Mouse (Mus musculus): ENCODE measurements around the gene Crygd. TPM values are rescaled to one million over a fixed set of nuclear protein-coding genes. Genes with fewer than 3 reads are reported as not detected.

Crygd gene
- total and polyA plus RNA-seq, 2 experiments = not detected

- DNase-seq (ENCODE audit: extremely low read depth, low read depth, low spot score) = no peak
- Histone ChIP-seq H3K27me3 (ENCODE audit: control insufficient read depth, insufficient read depth, low read length) (no peaks in the 10 kb centered on the region), H3K79me2 (ENCODE audit: control insufficient read depth, insufficient read depth, low read length) (no peaks in the 10 kb centered on the region), H3K36me3 (ENCODE audit: control insufficient read depth, insufficient read depth, low read length) (no peaks in the 10 kb centered on the region), H3K4me3 (ENCODE audit: insufficient read depth, low read depth, low read length) (no peak within 1 kb of the TSS), H3K4me1 (ENCODE audit: control insufficient read depth, insufficient read depth, low read length) (no peaks in the 10 kb centered on the region), H3K9ac (ENCODE audit: low read depth, low read length) (no peak within 1 kb of the TSS), H3K27ac (replicated peaks; ENCODE audit: insufficient read depth, low read depth, low read length) (no peak within 1 kb of the TSS)
- WGBS = 54% methylated on average over 7 of the region's 7 CpGs
- TF ChIP-seq CTCF (IDR thresholded peaks at IDR 0.05; ENCODE audit: low read depth, low read length) = no peak
- TF ChIP-seq POLR2A (IDR thresholded peaks at IDR 0.05; ENCODE audit: extremely low read depth, insufficient read depth, low read length) = no peak
These were observed 18.9 kb upstream of the Crygd start, which contains the start of gene Crygb for GRCm38 (mm10) chr1:65082188-65082587. Gene Crygb (minus strand): TSS chr1:65082288.

GRCm38 (mm10) chr1:65075607-65076006, 12.4 kb upstream of the Crygd start:
- H3K9ac ChIP-seq (ENCODE audit: low read depth, low read length) = no peak overlapping the region
- H3K79me2 ChIP-seq (ENCODE audit: control insufficient read depth, insufficient read depth, low read length) = no peaks in the 10 kb centered on the region
- H3K36me3 ChIP-seq (ENCODE audit: control insufficient read depth, insufficient read depth, low read length) = no peaks in the 10 kb centered on the region
- no peaks in the 10 kb centered on the region for H3K4me1 ChIP-seq (ENCODE audit: control insufficient read depth, insufficient read depth, low read length)
- no peak overlapping the region for H3K27ac ChIP-seq (replicated peaks; ENCODE audit: insufficient read depth, low read depth, low read length)
- 24% methylated on average over 5 of the region's 5 CpGs for WGBS
- no peak for TF ChIP-seq CTCF (IDR thresholded peaks at IDR 0.05; ENCODE audit: low read depth, low read length)
- DNase-seq (ENCODE audit: extremely low read depth, low read depth, low spot score) = no peak
- no peak overlapping the region for H3K4me3 ChIP-seq (ENCODE audit: insufficient read depth, low read depth, low read length)
- H3K27me3 ChIP-seq (ENCODE audit: control insufficient read depth, insufficient read depth, low read length) = no peaks in the 10 kb centered on the region; the same call in 1 of the 2 replicates

- no peak for DNase-seq (ENCODE audit: extremely low read depth, low read depth, low spot score)
- no peaks in the 10 kb centered on the region; the same call in 1 of the 2 replicates for H3K27me3 ChIP-seq (ENCODE audit: control insufficient read depth, insufficient read depth, low read length)
- no peak within 1 kb of the TSS for H3K4me3 ChIP-seq (ENCODE audit: insufficient read depth, low read depth, low read length)
- H3K27ac ChIP-seq (replicated peaks; ENCODE audit: insufficient read depth, low read depth, low read length) = no peak within 1 kb of the TSS
- TF ChIP-seq POLR2A (IDR thresholded peaks at IDR 0.05; ENCODE audit: extremely low read depth, insufficient read depth, low read length) (no peak), CTCF (IDR thresholded peaks at IDR 0.05; ENCODE audit: low read depth, low read length) (no peak)
- no peaks in the 10 kb centered on the region for H3K36me3 ChIP-seq (ENCODE audit: control insufficient read depth, insufficient read depth, low read length)
- H3K9ac ChIP-seq (ENCODE audit: low read depth, low read length) = no peak within 1 kb of the TSS
- H3K79me2 ChIP-seq (ENCODE audit: control insufficient read depth, insufficient read depth, low read length) = no peaks in the 10 kb centered on the region
- H3K4me1 ChIP-seq (ENCODE audit: control insufficient read depth, insufficient read depth, low read length) = no peaks in the 10 kb centered on the region
- WGBS = 77% methylated on average over 6 of the region's 6 CpGs
These were observed 10.3 kb upstream of the Crygd start, which contains the start of gene Crygc for GRCm38 (mm10) chr1:65073589-65073988. Gene Crygc (minus strand): TSS chr1:65073689.

- Histone ChIP-seq H3K27ac (replicated peaks; ENCODE audit: insufficient read depth, low read depth, low read length) (no peak overlapping the region), H3K4me1 (ENCODE audit: control insufficient read depth, insufficient read depth, low read length) (no peaks in the 10 kb centered on the region), H3K36me3 (ENCODE audit: control insufficient read depth, insufficient read depth, low read length) (no peaks in the 10 kb centered on the region), H3K27me3 (ENCODE audit: control insufficient read depth, insufficient read depth, low read length) (no peaks in the 10 kb centered on the region), H3K4me3 (ENCODE audit: insufficient read depth, low read depth, low read length) (no peak overlapping the region), H3K9ac (ENCODE audit: low read depth, low read length) (no peak overlapping the region), H3K79me2 (ENCODE audit: control insufficient read depth, insufficient read depth, low read length) (no peaks in the 10 kb centered on the region)
- no peak for DNase-seq (ENCODE audit: extremely low read depth, low read depth, low spot score)
- TF ChIP-seq POLR2A (IDR thresholded peaks at IDR 0.05; ENCODE audit: extremely low read depth, insufficient read depth, low read length) = no peak
- TF ChIP-seq CTCF (IDR thresholded peaks at IDR 0.05; ENCODE audit: low read depth, low read length) = no peak
These were observed 4.6 kb upstream of the Crygd start for GRCm38 (mm10) chr1:65067842-65068241.

- H3K9ac ChIP-seq (ENCODE audit: low read depth, low read length) = no peak overlapping the region
- H3K79me2 ChIP-seq (ENCODE audit: control insufficient read depth, insufficient read depth, low read length) = no peaks in the 10 kb centered on the region
- DNase-seq (ENCODE audit: extremely low read depth, low read depth, low spot score) = no peak
- no peak overlapping the region for H3K27ac ChIP-seq (replicated peaks; ENCODE audit: insufficient read depth, low read depth, low read length)
- H3K4me3 ChIP-seq (ENCODE audit: insufficient read depth, low read depth, low read length) = no peak overlapping the region
- 90% methylated on average over 15 of the region's 15 CpGs for WGBS
- 0 out of 2 replicates have a peak, but pooled peaks cover 2% of the 10 kb centered on the region for H3K27me3 ChIP-seq (ENCODE audit: control insufficient read depth, insufficient read depth, low read length)
- no peaks in the 10 kb centered on the region for H3K4me1 ChIP-seq (ENCODE audit: control insufficient read depth, insufficient read depth, low read length)
- no peak for TF ChIP-seq POLR2A (IDR thresholded peaks at IDR 0.05; ENCODE audit: extremely low read depth, insufficient read depth, low read length)
- no peak for TF ChIP-seq CTCF (IDR thresholded peaks at IDR 0.05; ENCODE audit: low read depth, low read length)
- H3K36me3 ChIP-seq (ENCODE audit: control insufficient read depth, insufficient read depth, low read length) = no peaks in the 10 kb centered on the region
These were observed 949 bp upstream of the Crygd start for GRCm38 (mm10) chr1:65064201-65064600.

- WGBS = 43% methylated on average over 2 of the region's 2 CpGs
These were observed 11.1 kb downstream of the Crygd start for GRCm38 (mm10) chr1:65052140-65052539.

More at GRCm38 (mm10) chr1:65052140-65052539, 11.1 kb downstream of the Crygd start:
- Histone ChIP-seq H3K27ac (replicated peaks; ENCODE audit: insufficient read depth, low read depth, low read length) (no peak overlapping the region), H3K4me3 (ENCODE audit: insufficient read depth, low read depth, low read length) (no peak overlapping the region), H3K9ac (ENCODE audit: low read depth, low read length) (no peak overlapping the region), H3K79me2 (ENCODE audit: control insufficient read depth, insufficient read depth, low read length) (no peaks in the 10 kb centered on the region), H3K27me3 (ENCODE audit: control insufficient read depth, insufficient read depth, low read length) (no peaks in the 10 kb centered on the region), H3K36me3 (ENCODE audit: control insufficient read depth, insufficient read depth, low read length) (no peaks in the 10 kb centered on the region), H3K4me1 (ENCODE audit: control insufficient read depth, insufficient read depth, low read length) (no peaks in the 10 kb centered on the region)
- TF ChIP-seq POLR2A (IDR thresholded peaks at IDR 0.05; ENCODE audit: extremely low read depth, insufficient read depth, low read length) (no peak), CTCF (IDR thresholded peaks at IDR 0.05; ENCODE audit: low read depth, low read length) (no peak)
- DNase-seq (ENCODE audit: extremely low read depth, low read depth, low spot score) = no peak

Measured in liver, adult 2 months (tissue).